29 mouse cellular contexts compared by ENCODE assay signal in the genomic region with DNA sequence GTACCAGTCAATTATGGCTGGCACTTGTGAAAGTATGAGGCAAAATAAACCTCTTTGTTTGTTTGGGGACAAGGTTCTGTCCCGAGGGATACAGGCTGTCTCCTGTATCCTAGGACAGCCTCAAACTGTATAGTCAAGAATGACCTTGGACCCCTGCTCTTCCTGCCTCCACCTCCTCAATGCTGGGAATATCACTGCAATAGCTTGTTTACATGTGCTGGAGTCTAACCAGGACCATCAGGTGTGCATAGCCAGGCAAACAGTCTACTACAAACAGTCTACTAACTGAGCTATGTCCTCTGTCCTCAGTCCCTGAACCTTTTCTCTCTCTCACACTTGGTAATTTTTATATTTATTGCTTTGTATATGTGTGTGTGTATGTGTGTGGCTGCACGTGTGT. TPM values are rescaled to one million over a fixed set of nuclear protein-coding genes. Genes with fewer than 3 reads are reported as not detected.
DNase-seq lines count a peak whose midpoint lies in the region; ATAC-seq and TF ChIP-seq lines count a peak whose summit lies in the region.
"Had no signal": no experiment of that assay in that cellular context is flagged by ENCODE, and none has a peak within 500 bp of the region (broad histone marks: within the 10 kb centered on the region; RNA-seq: fewer than 3 reads in every experiment).

No protein-coding gene starts in this region.

- H3K36me3 ChIP-seq in intestine, postnatal 0 days (ENCODE audit: control insufficient read depth, insufficient read depth): no peaks in the 10 kb centered on the region; the same call in 1 of the 2 replicates
- no peaks in the 10 kb centered on the region for H3K36me3 ChIP-seq in intestine, embryonic 16.5 days (ENCODE audit: control insufficient read depth, insufficient read depth, low read length)
- no peaks in the 10 kb centered on the region for H3K36me3 ChIP-seq in CH12.LX (replicated peaks in 1 of 2; ENCODE audit: control insufficient read depth in 1 of 2, insufficient read depth in 1 of 2, low read length in 1 of 2)
- 0 out of 2 replicates have a peak, but pooled peaks cover 5% of the 10 kb centered on the region for H3K36me3 ChIP-seq in liver, embryonic 15.5 days (replicated peaks)
- no peaks in the 10 kb centered on the region for H3K36me3 ChIP-seq in small intestine, adult 2 months (ENCODE audit: control insufficient read depth, insufficient read depth, low read length)
- no peaks in the 10 kb centered on the region for H3K36me3 ChIP-seq in forebrain, embryonic 13.5 days (ENCODE audit: poor library complexity, severe bottlenecking)
- H3K36me3 ChIP-seq in midbrain, embryonic 10.5 days: peaks cover 9% of the 10 kb centered on the region; the same call in 1 of the 2 replicates
- H3K36me3 ChIP-seq: forebrain, embryonic 15.5 days; G1E; heart, embryonic 10.5 days; heart, embryonic 13.5 days; hindbrain, embryonic 12.5 days; hindbrain, embryonic 15.5 days had no signal

- no peak for TF ChIP-seq CTCF in intestine, postnatal 0 days (IDR thresholded peaks at IDR 0.05; ENCODE audit: low read depth)
- TF ChIP-seq CTCF in CH12.LX (conservative IDR thresholded peaks at IDR 0.05 in 1 of 2, IDR thresholded peaks at IDR 0.05 in 1 of 2; ENCODE audit: low read depth in 2 of 2, low read length in 2 of 2): no peak
- TF ChIP-seq CTCF in small intestine, adult 2 months (IDR thresholded peaks at IDR 0.05; ENCODE audit: extremely low read depth, insufficient read length, insufficient replicate concordance, low read depth, low read length): no peak

- WGBS in intestine, postnatal 0 days: 53% methylated on average over 2 of the region's 2 CpGs
- WGBS in intestine, embryonic 16.5 days: 68% methylated on average over 2 of the region's 2 CpGs
- WGBS in liver, embryonic 15.5 days (ENCODE audit: insufficient replicate concordance): 45% methylated on average over 2 of the region's 2 CpGs
- WGBS in small intestine, adult 2 months: 49% methylated on average over 2 of the region's 2 CpGs
- 90% methylated on average over 2 of the region's 2 CpGs for WGBS in forebrain, embryonic 13.5 days
- 97% methylated on average over 2 of the region's 2 CpGs for WGBS in midbrain, embryonic 10.5 days

- no peak for DNase-seq in CH12.LX (ENCODE audit: extremely low read depth)
- no peak for DNase-seq in midbrain, embryonic 10.5 days (ENCODE audit: low spot score)
- no peak for DNase-seq in heart, postnatal 4 days
- DNase-seq: adrenal gland, postnatal 10 days; adrenal gland, postnatal 36 days; cerebellum, adult 18-20 months; cerebellum, adult 9-10 months; cerebellum, postnatal 14 days; gastrocnemius, postnatal 10 days; gastrocnemius, postnatal 36 days; heart, adult 2 months; heart, postnatal 14 days had no signal

- TF ChIP-seq RAD21 in CH12.LX (IDR thresholded peaks at IDR 0.05; ENCODE audit: low read depth, low read length): no peak

- no peaks in the 10 kb centered on the region for H3K79me2 ChIP-seq in CH12.LX (replicated peaks; ENCODE audit: control insufficient read depth, extremely low read depth, insufficient read depth, poor library complexity, severe bottlenecking)

- H3K9me3 ChIP-seq in intestine, postnatal 0 days (ENCODE audit: control insufficient read depth): no peaks in the 10 kb centered on the region
- no peaks in the 10 kb centered on the region for H3K9me3 ChIP-seq in intestine, embryonic 16.5 days (ENCODE audit: control insufficient read depth, low read length)
- H3K9me3 ChIP-seq in CH12.LX (replicated peaks; ENCODE audit: low read length): no peaks in the 10 kb centered on the region
- H3K9me3 ChIP-seq in liver, embryonic 15.5 days (replicated peaks): no peaks in the 10 kb centered on the region
- H3K9me3 ChIP-seq in forebrain, embryonic 13.5 days (replicated peaks): no peaks in the 10 kb centered on the region
- H3K9me3 ChIP-seq in midbrain, embryonic 10.5 days (replicated peaks): no peaks in the 10 kb centered on the region
- H3K9me3 ChIP-seq: forebrain, embryonic 10.5 days; forebrain, embryonic 15.5 days; G1E; heart, embryonic 10.5 days; heart, embryonic 13.5 days; hindbrain, embryonic 12.5 days; hindbrain, embryonic 15.5 days had no signal

- no peaks in the 10 kb centered on the region for H3K27me3 ChIP-seq in intestine, postnatal 0 days (replicated peaks; ENCODE audit: control insufficient read depth, insufficient read depth, low read length)
- no peaks in the 10 kb centered on the region for H3K27me3 ChIP-seq in intestine, embryonic 16.5 days (replicated peaks; ENCODE audit: control insufficient read depth, insufficient read depth, low read length)
- peaks cover 82% of the 10 kb centered on the region for H3K27me3 ChIP-seq in CH12.LX (replicated peaks)
- peaks cover 7% of the 10 kb centered on the region; the same call in 1 of the 2 replicates for H3K27me3 ChIP-seq in liver, embryonic 15.5 days
- no peaks in the 10 kb centered on the region for H3K27me3 ChIP-seq in small intestine, adult 2 months (ENCODE audit: control insufficient read depth, insufficient read depth, low read length)
- H3K27me3 ChIP-seq in forebrain, embryonic 13.5 days: no peaks in the 10 kb centered on the region
- no peaks in the 10 kb centered on the region for H3K27me3 ChIP-seq in midbrain, embryonic 10.5 days (ENCODE audit: low read depth, poor library complexity, severe bottlenecking)
- H3K27me3 ChIP-seq: forebrain, embryonic 15.5 days; hindbrain, embryonic 12.5 days; hindbrain, embryonic 15.5 days; Patski had no signal

- in situ Hi-C loops in CH12.LX (cut with MboI; ENCODE audit: low pct_ligation_motif_present, low pct_unique_long_range_greater_than_20kb, low sequenced_read_pairs): no loop called here

- dilution Hi-C loops in CH12.LX (cut with MboI; ENCODE audit: extremely low pct_ligation_motif_present, extremely low pct_unique_long_range_greater_than_20kb, low sequenced_read_pairs): no loop called here

- no peak overlapping the region for H3K4me3 ChIP-seq in intestine, postnatal 0 days (ENCODE audit: low read depth, low read length)
- no peak overlapping the region for H3K4me3 ChIP-seq in intestine, embryonic 16.5 days (ENCODE audit: low read length)
- H3K4me3 ChIP-seq in CH12.LX (replicated peaks in 1 of 3; ENCODE audit: low read depth in 2 of 3, low read length in 2 of 3, poor library complexity in 1 of 3): no peak overlapping the region
- no peak overlapping the region for H3K4me3 ChIP-seq in liver, embryonic 15.5 days (replicated peaks)
- no peak overlapping the region for H3K4me3 ChIP-seq in small intestine, adult 2 months (ENCODE audit: low read depth, low read length)
- no peak overlapping the region for H3K4me3 ChIP-seq in forebrain, embryonic 13.5 days
- no peak overlapping the region for H3K4me3 ChIP-seq in midbrain, embryonic 10.5 days
- H3K4me3 ChIP-seq: forebrain, embryonic 10.5 days; forebrain, embryonic 15.5 days; heart, adult 2 months; heart, embryonic 10.5 days; heart, embryonic 13.5 days; hindbrain, embryonic 12.5 days; hindbrain, embryonic 15.5 days had no signal

- H3K4me1 ChIP-seq in intestine, postnatal 0 days (replicated peaks; ENCODE audit: control insufficient read depth, insufficient read depth, low read length): 0 out of 2 replicates have a peak, but pooled peaks cover 4% of the 10 kb centered on the region
- peaks cover 12% of the 10 kb centered on the region for H3K4me1 ChIP-seq in intestine, embryonic 16.5 days (ENCODE audit: control insufficient read depth, insufficient read depth, low read length)
- H3K4me1 ChIP-seq in CH12.LX (ENCODE audit: control insufficient read depth in 1 of 2, insufficient read depth in 2 of 2): peaks cover 14 to 16% of the 10 kb centered on the region in 2 experiments
- H3K4me1 ChIP-seq in liver, embryonic 15.5 days (replicated peaks): peaks cover 3% of the 10 kb centered on the region; the same call in 1 of the 2 replicates
- H3K4me1 ChIP-seq in small intestine, adult 2 months (ENCODE audit: control insufficient read depth, insufficient read depth, insufficient read length, low read length): peaks cover 15% of the 10 kb centered on the region
- peaks cover 25% of the 10 kb centered on the region for H3K4me1 ChIP-seq in forebrain, embryonic 13.5 days
- H3K4me1 ChIP-seq in midbrain, embryonic 10.5 days: peaks cover 29% of the 10 kb centered on the region

- no peak overlapping the region for H3K4me2 ChIP-seq in intestine, postnatal 0 days (replicated peaks; ENCODE audit: low read depth)
- H3K4me2 ChIP-seq in intestine, embryonic 16.5 days (ENCODE audit: low read depth, low read length): no peak overlapping the region
- no peak overlapping the region for H3K4me2 ChIP-seq in CH12.LX (ENCODE audit: insufficient read depth, low read depth, poor library complexity, severe bottlenecking)
- no peak overlapping the region for H3K4me2 ChIP-seq in liver, embryonic 15.5 days
- H3K4me2 ChIP-seq in forebrain, embryonic 13.5 days: no peak overlapping the region
- H3K4me2 ChIP-seq: forebrain, embryonic 15.5 days; heart, embryonic 13.5 days; hindbrain, embryonic 12.5 days; hindbrain, embryonic 15.5 days had no signal

- peak overlapping the region; percentile 76; the same call in 1 of the 2 replicates for H3K27ac ChIP-seq in intestine, postnatal 0 days (ENCODE audit: low read depth, low read length)
- H3K27ac ChIP-seq in intestine, embryonic 16.5 days (ENCODE audit: low read length): no peak overlapping the region
- H3K27ac ChIP-seq in CH12.LX (ENCODE audit: insufficient read depth, low read depth): no peak overlapping the region
- peak overlapping the region; percentile 49 for H3K27ac ChIP-seq in liver, embryonic 15.5 days (replicated peaks)
- H3K27ac ChIP-seq in small intestine, adult 2 months (ENCODE audit: insufficient read depth, low read depth, low read length): peak overlapping the region; percentile 40
- no peak overlapping the region for H3K27ac ChIP-seq in forebrain, embryonic 13.5 days
- H3K27ac ChIP-seq in midbrain, embryonic 10.5 days (replicated peaks): no peak overlapping the region
- H3K27ac ChIP-seq: forebrain, embryonic 10.5 days; forebrain, embryonic 15.5 days; heart, adult 2 months; heart, embryonic 10.5 days; heart, embryonic 13.5 days; hindbrain, embryonic 12.5 days; hindbrain, embryonic 15.5 days had no signal

- no peak for ATAC-seq in intestine, postnatal 0 days
- no peak; the same call in 1 of the 2 replicates for ATAC-seq in intestine, embryonic 16.5 days
- peak; percentile 67 for ATAC-seq in liver, embryonic 15.5 days (ENCODE audit: insufficient read depth)
- ATAC-seq in forebrain, embryonic 13.5 days: no peak
- ATAC-seq: forebrain, embryonic 15.5 days; Patski had no signal

- no peak for TF ChIP-seq POLR2A in CH12.LX (IDR thresholded peaks at IDR 0.05; ENCODE audit: low read depth, low read length)
- no peak for TF ChIP-seq POLR2A in small intestine, adult 2 months (IDR thresholded peaks at IDR 0.05; ENCODE audit: low read depth, low read length)

- H3K9ac ChIP-seq in intestine, postnatal 0 days (ENCODE audit: low read depth, low read length): no peak overlapping the region
- no peak overlapping the region for H3K9ac ChIP-seq in intestine, embryonic 16.5 days (ENCODE audit: low read depth, low read length)
- no peak overlapping the region for H3K9ac ChIP-seq in CH12.LX (ENCODE audit: insufficient read depth, low read depth)
- no peak overlapping the region for H3K9ac ChIP-seq in liver, embryonic 15.5 days
- no peak overlapping the region for H3K9ac ChIP-seq in forebrain, embryonic 13.5 days
- H3K9ac ChIP-seq: forebrain, embryonic 15.5 days; heart, embryonic 13.5 days; hindbrain, embryonic 12.5 days; hindbrain, embryonic 15.5 days had no signal

- TF ChIP-seq EP300 in CH12.LX (IDR thresholded peaks at IDR 0.05; ENCODE audit: low read length): no peak

RNA-seq across cellular contexts. Expression of a gene that starts 15.9 kb away (rescaled TPM):
- 15.5 and 15.6 TPM in 2 replicates for polyA plus RNA-seq in intestine, postnatal 0 days (2015; fragmentation: Nextera tagmentation; extraction: Ambion mirVana)
- polyA plus RNA-seq in intestine, embryonic 16.5 days (2015; fragmentation: Nextera tagmentation; extraction: Ambion mirVana): 10.1 TPM in 2 replicates
- 0.04 TPM in 1 of 2 replicates, not detected in the other for total RNA-seq in CH12.LX (2012; rRNA removed)
- not detected in 2 replicates for total RNA-seq in CH12.LX (2014; rRNA removed)
- not detected in 2 replicates for polyA plus RNA-seq in CH12.LX (2012; ENCODE audit: insufficient read length, low read depth)
- 35.0 and 50.9 TPM in 2 replicates for polyA plus RNA-seq in liver, embryonic 15.5 days (2015; fragmentation: Nextera tagmentation; extraction: Ambion mirVana)
- polyA plus RNA-seq in small intestine, adult 2 months (2012; rRNA removed): 2.8 and 48.7 TPM in 2 replicates
- polyA plus RNA-seq in forebrain, embryonic 13.5 days (2015; fragmentation: Nextera tagmentation; extraction: Ambion mirVana): 14.3 and 14.6 TPM in 2 replicates
- polyA plus RNA-seq in midbrain, embryonic 10.5 days (2016; fragmentation: Nextera tagmentation; extraction: Ambion mirVana): 9.3 and 11.6 TPM in 2 replicates
- 1 to 10 TPM; 8.0 to 8.1 TPM for total RNA-seq in heart, postnatal 4 days (2021)
- total RNA-seq: granulocyte monocyte progenitor cell, adult 5-6 weeks; hematopoietic stem cell, adult 5-6 weeks had no signal
- polyA plus RNA-seq: G1E had no signal

RNA-seq across cellular contexts. Expression of a gene that starts 18.3 kb away (rescaled TPM):
- polyA plus RNA-seq in intestine, postnatal 0 days (2015; fragmentation: Nextera tagmentation; extraction: Ambion mirVana): 245 and 265 TPM in 2 replicates
- 301 and 311 TPM in 2 replicates for polyA plus RNA-seq in intestine, embryonic 16.5 days (2015; fragmentation: Nextera tagmentation; extraction: Ambion mirVana)
- total RNA-seq in CH12.LX (2012; rRNA removed) (154 and 160 TPM in 2 replicates), CH12.LX (2014; rRNA removed) (86.2 and 98.2 TPM in 2 replicates)
- polyA plus RNA-seq in CH12.LX (2012; ENCODE audit: insufficient read length, low read depth): 262 and 286 TPM in 2 replicates
- 162 and 167 TPM in 2 replicates for polyA plus RNA-seq in liver, embryonic 15.5 days (2015; fragmentation: Nextera tagmentation; extraction: Ambion mirVana)
- 264 and 501 TPM in 2 replicates for polyA plus RNA-seq in small intestine, adult 2 months (2012; rRNA removed)
- 397 and 426 TPM in 2 replicates for polyA plus RNA-seq in forebrain, embryonic 13.5 days (2015; fragmentation: Nextera tagmentation; extraction: Ambion mirVana)
- 629 and 656 TPM in 2 replicates for polyA plus RNA-seq in midbrain, embryonic 10.5 days (2016; fragmentation: Nextera tagmentation; extraction: Ambion mirVana)
- 100 to 1,000 TPM; 462 to 469 TPM for total RNA-seq in heart, postnatal 4 days (2021)

RNA-seq across cellular contexts. Expression of a gene that starts 26.0 kb away (rescaled TPM):
- polyA plus RNA-seq in intestine, postnatal 0 days (2015; fragmentation: Nextera tagmentation; extraction: Ambion mirVana): 1.6 and 1.9 TPM in 2 replicates
- polyA plus RNA-seq in intestine, embryonic 16.5 days (2015; fragmentation: Nextera tagmentation; extraction: Ambion mirVana): 0.98 and 1.6 TPM in 2 replicates
- total RNA-seq in CH12.LX (2012; rRNA removed): not detected in 2 replicates
- not detected in 2 replicates for total RNA-seq in CH12.LX (2014; rRNA removed)
- polyA plus RNA-seq in CH12.LX (2012; ENCODE audit: insufficient read length, low read depth): 2.0 and 3.0 TPM in 2 replicates
- 1.2 and 1.3 TPM in 2 replicates for polyA plus RNA-seq in liver, embryonic 15.5 days (2015; fragmentation: Nextera tagmentation; extraction: Ambion mirVana)
- polyA plus RNA-seq in small intestine, adult 2 months (2012; rRNA removed): 0.13 and 0.17 TPM in 2 replicates
- 1.3 and 1.8 TPM in 2 replicates for polyA plus RNA-seq in forebrain, embryonic 13.5 days (2015; fragmentation: Nextera tagmentation; extraction: Ambion mirVana)
- polyA plus RNA-seq in midbrain, embryonic 10.5 days (2016; fragmentation: Nextera tagmentation; extraction: Ambion mirVana): 3.2 and 3.6 TPM in 2 replicates
- total RNA-seq in heart, postnatal 4 days (2021): not detected
- total RNA-seq: adrenal gland, postnatal 36 days; gastrocnemius, adult 18-20 months; gastrocnemius, postnatal 10 days; gastrocnemius, postnatal 36 days; granulocyte monocyte progenitor cell, adult 5-6 weeks; heart, adult 2 months; heart, postnatal 14 days; hematopoietic stem cell, adult 5-6 weeks had no signal
- polyA plus RNA-seq: embryonic facial prominence, embryonic 11.5 days; G1E; heart, adult 2 months had no signal

RNA-seq across cellular contexts. Expression of a gene that starts 44.4 kb away (rescaled TPM):
- 37.1 and 37.3 TPM in 2 replicates for polyA plus RNA-seq in intestine, postnatal 0 days (2015; fragmentation: Nextera tagmentation; extraction: Ambion mirVana)
- polyA plus RNA-seq in intestine, embryonic 16.5 days (2015; fragmentation: Nextera tagmentation; extraction: Ambion mirVana): 50.4 and 54.9 TPM in 2 replicates
- total RNA-seq in CH12.LX (2012; rRNA removed): 7.4 and 11.6 TPM in 2 replicates
- total RNA-seq in CH12.LX (2014; rRNA removed): 8.0 and 8.2 TPM in 2 replicates
- polyA plus RNA-seq in CH12.LX (2012; ENCODE audit: insufficient read length, low read depth): 4.3 and 4.7 TPM in 2 replicates
- 0.74 and 0.77 TPM in 2 replicates for polyA plus RNA-seq in liver, embryonic 15.5 days (2015; fragmentation: Nextera tagmentation; extraction: Ambion mirVana)
- 33.5 and 55.4 TPM in 2 replicates for polyA plus RNA-seq in small intestine, adult 2 months (2012; rRNA removed)
- 1.8 and 2.0 TPM in 2 replicates for polyA plus RNA-seq in forebrain, embryonic 13.5 days (2015; fragmentation: Nextera tagmentation; extraction: Ambion mirVana)
- polyA plus RNA-seq in midbrain, embryonic 10.5 days (2016; fragmentation: Nextera tagmentation; extraction: Ambion mirVana): 1.8 and 3.2 TPM in 2 replicates
- total RNA-seq in heart, postnatal 4 days (2021): 10 to 100 TPM; 16.2 to 18.8 TPM
- total RNA-seq: granulocyte monocyte progenitor cell, adult 5-6 weeks; hematopoietic stem cell, adult 5-6 weeks had no signal
- polyA plus RNA-seq: G1E had no signal

RNA-seq across cellular contexts. Expression of a gene that starts 56.8 kb away (rescaled TPM):
- 3.9 and 4.4 TPM in 2 replicates for polyA plus RNA-seq in intestine, postnatal 0 days (2015; fragmentation: Nextera tagmentation; extraction: Ambion mirVana)
- polyA plus RNA-seq in intestine, embryonic 16.5 days (2015; fragmentation: Nextera tagmentation; extraction: Ambion mirVana): 5.7 and 8.3 TPM in 2 replicates
- total RNA-seq in CH12.LX (2012; rRNA removed): 0.50 and 1.1 TPM in 2 replicates
- total RNA-seq in CH12.LX (2014; rRNA removed): 0.24 TPM in 1 of 2 replicates, not detected in the other
- polyA plus RNA-seq in CH12.LX (2012; ENCODE audit: insufficient read length, low read depth): 0.36 and 1.6 TPM in 2 replicates
- polyA plus RNA-seq in liver, embryonic 15.5 days (2015; fragmentation: Nextera tagmentation; extraction: Ambion mirVana): 0.76 and 0.92 TPM in 2 replicates
- 24.2 and 30.7 TPM in 2 replicates for polyA plus RNA-seq in small intestine, adult 2 months (2012; rRNA removed)
- polyA plus RNA-seq in forebrain, embryonic 13.5 days (2015; fragmentation: Nextera tagmentation; extraction: Ambion mirVana): 6.8 and 7.7 TPM in 2 replicates
- polyA plus RNA-seq in midbrain, embryonic 10.5 days (2016; fragmentation: Nextera tagmentation; extraction: Ambion mirVana): 14.9 and 17.2 TPM in 2 replicates
- total RNA-seq in heart, postnatal 4 days (2021): 10 to 100 TPM; 18.7 to 20.9 TPM
- total RNA-seq: granulocyte monocyte progenitor cell, adult 5-6 weeks had no signal

Comparison
In these comparisons a context has a peak if more than half of its experiments do, and no peak if none do; other contexts are left out.
1. H3K27ac ChIP-seq: peak in intestine, postnatal 0 days (single experiment), liver, embryonic 15.5 days (single experiment) and small intestine, adult 2 months (single experiment); none in intestine, embryonic 16.5 days (single experiment), CH12.LX (single experiment), forebrain, embryonic 13.5 days (single experiment) and midbrain, embryonic 10.5 days (single experiment).